Mouse (Mus musculus): ENCODE measurements around the gene Eif5.

DNA sequence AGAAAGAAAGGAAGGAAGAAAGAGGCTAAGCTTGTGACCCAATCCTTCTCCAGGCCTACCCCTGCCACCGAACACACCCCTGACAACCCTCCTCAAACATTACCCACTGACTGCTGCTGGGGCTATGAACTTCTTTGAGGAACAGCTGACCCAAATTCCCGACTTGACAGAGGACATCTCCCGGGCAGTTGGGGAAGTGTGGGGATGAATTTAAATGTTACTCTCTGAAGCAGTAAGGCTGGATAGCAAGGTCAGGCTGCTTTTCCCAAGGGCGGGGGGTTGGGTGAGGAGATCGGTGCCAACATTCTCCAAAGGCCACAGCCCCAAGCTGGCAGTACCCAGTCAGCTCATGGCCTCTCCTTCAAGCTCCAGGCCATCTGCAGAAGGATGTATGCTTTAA is 24.1 kb upstream of the Eif5 start:
- TF ChIP-seq MYOG (IDR thresholded peaks at IDR 0.05; ENCODE audit: control insufficient read depth, extremely low read depth, insufficient read length): no peak
- TF ChIP-seq CTCF (IDR thresholded peaks at IDR 0.05; ENCODE audit: control insufficient read depth, insufficient read depth, insufficient read length): no peak
